In the genomic region with DNA sequence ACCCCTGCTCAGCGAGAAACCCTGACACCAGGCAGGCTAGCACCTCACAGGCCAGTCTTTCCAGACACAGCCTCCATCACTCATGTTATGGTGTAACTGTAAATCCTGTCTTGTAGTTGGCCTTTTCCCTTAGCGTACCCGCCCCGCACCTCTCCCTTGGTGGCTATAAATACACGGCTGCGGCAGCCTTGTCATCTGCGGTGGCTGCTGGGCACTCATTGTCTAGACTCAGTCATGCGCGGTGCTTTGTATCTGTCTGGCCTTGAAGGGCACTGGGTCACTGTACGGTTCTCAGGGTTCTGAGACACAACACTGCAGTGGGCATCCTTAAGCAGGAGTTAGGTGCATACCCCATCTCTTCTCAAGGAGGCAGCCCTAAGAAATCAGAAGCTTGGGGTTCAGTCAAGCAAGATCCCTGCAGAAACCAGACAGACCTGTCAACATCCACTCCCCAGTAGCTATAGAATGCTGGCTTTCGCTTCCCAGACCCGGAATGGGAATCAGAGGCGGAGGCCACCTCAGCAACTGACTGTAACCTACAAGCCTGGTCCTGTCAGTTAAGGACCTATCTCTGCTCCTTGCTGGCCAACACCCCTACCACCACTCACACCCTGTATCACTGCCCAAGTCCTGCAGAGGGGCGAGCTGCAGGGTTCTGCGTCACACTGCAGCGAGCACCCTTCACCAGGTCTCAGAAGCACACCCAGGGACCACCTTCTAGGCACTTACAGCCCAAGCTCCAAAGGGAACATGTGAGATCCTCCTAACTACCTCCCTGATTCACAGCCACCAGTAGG, we compare ENCODE assay signal across 9 mouse cellular contexts. TPM values are rescaled to one million over a fixed set of nuclear protein-coding genes. Genes with fewer than 3 reads are reported as not detected.
DNase-seq lines count a peak whose midpoint lies in the region; ATAC-seq and TF ChIP-seq lines count a peak whose summit lies in the region.
"Had no signal": no experiment of that assay in that cellular context is flagged by ENCODE, and none has a peak within 500 bp of the region (broad histone marks: within the 10 kb centered on the region; RNA-seq: fewer than 3 reads in every experiment).

No protein-coding gene starts in this region.

- peak overlapping the region; percentile 28 for H3K4me2 ChIP-seq in heart, embryonic 13.5 days
- H3K4me2 ChIP-seq in liver, embryonic 14.5 days (ENCODE audit: low read depth) = no peak overlapping the region

- H3K4me3 ChIP-seq in heart, embryonic 13.5 days = no peak overlapping the region
- no peak overlapping the region for H3K4me3 ChIP-seq in liver, embryonic 14.5 days (ENCODE audit: insufficient read depth in 1 of 2, low read depth in 2 of 2, low read length in 2 of 2)

- H3K27ac ChIP-seq in heart, embryonic 13.5 days (replicated peaks) = peak overlapping the region; percentile 85
- no peak overlapping the region for H3K27ac ChIP-seq in liver, embryonic 14.5 days

- H3K36me3 ChIP-seq in heart, embryonic 13.5 days = peaks cover 22% of the 10 kb centered on the region
- no peaks in the 10 kb centered on the region for H3K36me3 ChIP-seq in liver, embryonic 14.5 days (replicated peaks; ENCODE audit: control insufficient read depth, insufficient read depth, low read depth)

- no peak; the same call in 1 of the 2 replicates for ATAC-seq in heart, embryonic 13.5 days (ENCODE audit: extremely low read depth, insufficient number of reproducible peaks, low FRiP score, low TSS enrichment)
- peak; percentile 32; the same call in 1 of the 2 replicates for ATAC-seq in liver, embryonic 14.5 days (ENCODE audit: insufficient read depth)

- no peaks in the 10 kb centered on the region for H3K9me3 ChIP-seq in heart, embryonic 13.5 days
- H3K9me3 ChIP-seq in liver, embryonic 14.5 days (ENCODE audit: control insufficient read depth, low read length) = no peaks in the 10 kb centered on the region

- no peaks in the 10 kb centered on the region for H3K27me3 ChIP-seq in heart, embryonic 13.5 days (replicated peaks)
- no peaks in the 10 kb centered on the region for H3K27me3 ChIP-seq in liver, embryonic 14.5 days (ENCODE audit: control insufficient read depth, insufficient read depth, low read length)

- 44% methylated on average over 16 of the region's 16 CpGs for WGBS in heart, embryonic 13.5 days
- 76% methylated on average over 16 of the region's 16 CpGs for WGBS in liver, embryonic 14.5 days (ENCODE audit: insufficient replicate concordance)

- TF ChIP-seq EP300 in liver, embryonic 14.5 days (IDR thresholded peaks at IDR 0.05; ENCODE audit: low read depth) = no peak

- intact Hi-C loops in heart, postnatal 25 days (cut with DNase I) = no loop called here

- peaks cover 38% of the 10 kb centered on the region for H3K4me1 ChIP-seq in heart, embryonic 13.5 days
- peaks cover 2 to 7% of the 10 kb centered on the region in 2 experiments; a peak in 3 of 4 replicates for H3K4me1 ChIP-seq in liver, embryonic 14.5 days (replicated peaks; ENCODE audit: control insufficient read depth in 2 of 2, insufficient read depth in 2 of 2, low read length in 1 of 2)

- peak overlapping the region; percentile 65 for H3K9ac ChIP-seq in heart, embryonic 13.5 days
- H3K9ac ChIP-seq in liver, embryonic 14.5 days (replicated peaks) = no peak overlapping the region

- peak; percentile 95 for DNase-seq in heart, adult 11 months
- no peak for DNase-seq in heart, postnatal 25 days (ENCODE audit: low spot score)
- peak; percentile 16 for DNase-seq in ZHBTc4 (ENCODE audit: low read depth, low spot score)
- DNase-seq in liver, embryonic 14.5 days (ENCODE audit: low read depth in 3 of 3, low spot score in 3 of 3) = no peak
- DNase-seq in lung, postnatal 14 days = no peak
- DNase-seq in spleen, postnatal 4 days (ENCODE audit: low spot score in 2 of 2) = no peak
- DNase-seq in lung, postnatal 4 days = no peak
- DNase-seq: kidney, postnatal 14 days had no signal

- no peak for TF ChIP-seq CTCF in liver, embryonic 14.5 days (IDR thresholded peaks at IDR 0.05; ENCODE audit: low read depth)

RNA-seq across cellular contexts. Expression of a gene that starts 10.0 kb away (rescaled TPM):
- 10 to 100 TPM; 31.8 to 33.7 TPM for total RNA-seq in heart, postnatal 25 days (2021)
- polyA plus RNA-seq in heart, embryonic 13.5 days (2015; fragmentation: Nextera tagmentation; extraction: Ambion mirVana) = 13.9 and 14.2 TPM in 2 replicates
- 1.4 TPM in 2 replicates for polyA plus RNA-seq in liver, embryonic 14.5 days (2012; rRNA removed)
- 1.1 and 1.4 TPM in 2 replicates for polyA plus RNA-seq in liver, embryonic 14.5 days (2014; fragmentation: Nextera tagmentation; extraction: Ambion mirVana)

RNA-seq across cellular contexts. Expression of a gene that starts 20.7 kb away (rescaled TPM):
- 10 to 100 TPM; 20.0 TPM for total RNA-seq in heart, postnatal 25 days (2021)
- 29.3 and 32.8 TPM in 2 replicates for polyA plus RNA-seq in heart, embryonic 13.5 days (2015; fragmentation: Nextera tagmentation; extraction: Ambion mirVana)
- polyA plus RNA-seq in liver, embryonic 14.5 days (2012; rRNA removed) = 7.8 and 8.9 TPM in 2 replicates
- polyA plus RNA-seq in liver, embryonic 14.5 days (2014; fragmentation: Nextera tagmentation; extraction: Ambion mirVana) = 9.8 and 12.5 TPM in 2 replicates

RNA-seq across cellular contexts. Expression of a gene that starts 45.6 kb away (rescaled TPM):
- total RNA-seq in heart, postnatal 25 days (2021) = 10 to 100 TPM; 79.0 to 89.8 TPM
- polyA plus RNA-seq in heart, embryonic 13.5 days (2015; fragmentation: Nextera tagmentation; extraction: Ambion mirVana) = 24.5 and 25.1 TPM in 2 replicates
- 6.7 and 7.6 TPM in 2 replicates for polyA plus RNA-seq in liver, embryonic 14.5 days (2012; rRNA removed)
- polyA plus RNA-seq in liver, embryonic 14.5 days (2014; fragmentation: Nextera tagmentation; extraction: Ambion mirVana) = 6.2 and 10.6 TPM in 2 replicates

Comparison
In these comparisons a context has a peak if more than half of its experiments do, and no peak if none do; other contexts are left out.
1. DNase-seq: peak in heart, adult 11 months (single experiment) and ZHBTc4 (single experiment); none in heart, postnatal 25 days (single experiment), liver, embryonic 14.5 days (0 of 3), lung, postnatal 14 days (single experiment), spleen, postnatal 4 days (0 of 2) and lung, postnatal 4 days (0 of 2).